Mouse (Mus musculus): ENCODE measurements around the gene Btbd18.

The Btbd18 gene

GRCm38 (mm10) chr2:84647051-84647568, 11.8 kb upstream of the Btbd18 start:
- no peak for DNase-seq (ENCODE audit: low read depth, low spot score)

GRCm38 (mm10) chr2:84648369-84648768, 10.5 kb upstream of the Btbd18 start:
- peak; percentile 51 for DNase-seq (ENCODE audit: low read depth, low spot score)

- DNase-seq (ENCODE audit: low read depth, low spot score): peak; percentile 47
Observed at GRCm38 (mm10) chr2:84649674-84650073, 9.2 kb upstream of the Btbd18 start.

- DNase-seq (ENCODE audit: low read depth, low spot score): peak; percentile 99
Observed at GRCm38 (mm10) chr2:84650464-84651195, 8.2 kb upstream of the Btbd18 start, which contains the start of gene Ctnnd1. Gene Ctnnd1 (minus strand): TSS chr2:84650765.

GRCm38 (mm10) chr2:84653354-84653753, 5.5 kb upstream of the Btbd18 start:
- DNase-seq (ENCODE audit: low read depth, low spot score): peak; percentile 31

GRCm38 (mm10) chr2:84655864-84656263, 3.0 kb upstream of the Btbd18 start:
- no peak for DNase-seq (ENCODE audit: low read depth, low spot score)

- DNase-seq (ENCODE audit: low read depth, low spot score): peak; percentile 87
Observed at GRCm38 (mm10) chr2:84660253-84660652, 1.4 kb downstream of the Btbd18 start.

GRCm38 (mm10) chr2:84662866-84663265, 4.0 kb downstream of the Btbd18 start:
- peak; percentile 81 for DNase-seq (ENCODE audit: low read depth, low spot score)

GRCm38 (mm10) chr2:84666081-84666480, 7.2 kb downstream of the Btbd18 start:
- no peak for DNase-seq (ENCODE audit: low read depth, low spot score)

GRCm38 (mm10) chr2:84669828-84670568, 11.1 kb downstream of the Btbd18 start:
- no peak for DNase-seq (ENCODE audit: low read depth, low spot score)

GRCm38 (mm10) chr2:84670569-84670933, 11.7 kb downstream of the Btbd18 start, which contains the start of gene Selenoh:
Gene Selenoh (minus strand): TSS chr2:84670770.
- DNase-seq (ENCODE audit: low read depth, low spot score): peak; percentile 98

- peak; percentile 79 for DNase-seq (ENCODE audit: low read depth, low spot score)
Observed at GRCm38 (mm10) chr2:84671535-84671934, 12.7 kb downstream of the Btbd18 start.

GRCm38 (mm10) chr2:84677270-84677967, 18.5 kb downstream of the Btbd18 start:
- no peak for DNase-seq (ENCODE audit: low read depth, low spot score)

- peak; percentile 100 for DNase-seq (ENCODE audit: low read depth, low spot score)
Observed at GRCm38 (mm10) chr2:84677968-84678880, 19.3 kb downstream of the Btbd18 start, which contains the start of the genes Gm28635 and Med19. Gene Gm28635 (minus strand): TSS chr2:84678041. Gene Med19 (plus strand): TSS chr2:84678402.

GRCm38 (mm10) chr2:84679016-84679415, 20.1 kb downstream of the Btbd18 start, which contains the start of gene Tmx2:
Gene Tmx2 (minus strand): TSS chr2:84679140.
- DNase-seq (ENCODE audit: low read depth, low spot score): peak; percentile 34

GRCm38 (mm10) chr2:84682605-84683183, 23.8 kb downstream of the Btbd18 start:
- DNase-seq (ENCODE audit: low read depth, low spot score): no peak

- no peak for DNase-seq (ENCODE audit: low read depth, low spot score)
Observed at GRCm38 (mm10) chr2:84688080-84688844, 29.4 kb downstream of the Btbd18 start.

GRCm38 (mm10) chr2:84690050-84690449, 31.2 kb downstream of the Btbd18 start:
- no peak for DNase-seq (ENCODE audit: low read depth, low spot score)

GRCm38 (mm10) chr2:84695007-84695695, 36.3 kb downstream of the Btbd18 start:
- DNase-seq (ENCODE audit: low read depth, low spot score): no peak
